Mouse (Mus musculus) naive thymus-derived CD4-positive, alpha-beta T cell, adult 2 months (primary cell): ENCODE data around the gene Fstl5.

Source experiments
- DNase-seq: peaks from one replicate; pipeline ENCODE4 v3.0.0-alpha.2; 2011; ENCODE audit warnings: low read depth

Fstl5 gene

DNA sequence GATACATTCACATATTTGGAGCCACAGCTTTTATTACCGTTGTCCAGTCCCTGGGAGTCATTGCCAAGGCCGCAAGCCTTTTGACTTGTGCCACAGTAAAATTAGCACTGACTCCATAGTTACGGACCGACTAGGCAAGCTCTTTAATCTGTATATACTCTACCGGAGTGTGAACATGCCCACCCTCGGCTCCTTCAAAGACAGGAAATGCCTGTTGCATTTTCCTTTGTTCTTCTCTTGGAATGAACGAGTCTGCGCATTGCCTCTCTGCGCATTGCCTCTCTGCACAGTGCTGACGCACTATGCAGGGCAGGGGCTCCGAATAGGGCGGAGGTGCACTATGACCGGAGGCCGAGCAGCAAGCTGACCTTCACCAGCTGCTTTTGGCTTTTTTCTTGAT is 434.7 kb downstream of the Fstl5 start:
- DNase-seq, result no peak

DNA sequence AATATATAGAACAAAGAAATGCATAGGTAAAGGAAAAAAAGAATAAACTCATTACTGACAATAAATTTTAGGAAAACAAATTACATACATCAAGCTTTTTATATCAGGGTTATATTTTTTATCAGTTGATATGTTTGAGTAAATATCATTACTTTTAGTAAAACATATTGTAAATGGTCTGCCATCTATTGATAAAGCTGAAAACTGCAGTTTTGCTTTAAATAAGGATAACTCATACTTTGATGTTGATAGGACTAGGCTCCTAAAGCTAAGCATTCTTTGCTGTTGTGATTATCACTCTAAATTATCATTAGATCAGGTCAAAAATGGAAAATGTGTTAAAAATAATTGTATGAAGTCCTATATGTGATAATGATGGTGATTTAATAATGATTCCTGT is 493.3 kb downstream of the Fstl5 start:
- DNase-seq, result no peak

DNA sequence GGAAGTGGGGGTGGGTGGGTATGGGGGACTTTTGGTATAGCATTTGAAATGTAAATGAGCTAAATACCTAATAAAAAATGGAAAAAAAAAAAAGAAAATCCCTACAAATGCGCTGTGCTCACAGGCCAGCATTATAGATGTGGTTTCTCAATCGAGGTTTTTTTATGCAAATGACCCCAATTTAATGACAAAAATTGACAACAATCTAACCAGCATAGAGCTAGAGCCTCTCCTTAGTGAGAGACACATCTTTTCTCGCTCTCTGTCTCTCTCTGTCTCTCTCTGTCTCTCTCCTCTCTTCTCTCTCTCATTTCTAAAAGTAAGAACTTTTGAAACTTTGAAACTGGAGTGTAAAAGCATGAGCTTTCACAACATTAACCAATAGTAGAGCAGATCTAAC is 498.4 kb downstream of the Fstl5 start:
- no peak for DNase-seq

DNA sequence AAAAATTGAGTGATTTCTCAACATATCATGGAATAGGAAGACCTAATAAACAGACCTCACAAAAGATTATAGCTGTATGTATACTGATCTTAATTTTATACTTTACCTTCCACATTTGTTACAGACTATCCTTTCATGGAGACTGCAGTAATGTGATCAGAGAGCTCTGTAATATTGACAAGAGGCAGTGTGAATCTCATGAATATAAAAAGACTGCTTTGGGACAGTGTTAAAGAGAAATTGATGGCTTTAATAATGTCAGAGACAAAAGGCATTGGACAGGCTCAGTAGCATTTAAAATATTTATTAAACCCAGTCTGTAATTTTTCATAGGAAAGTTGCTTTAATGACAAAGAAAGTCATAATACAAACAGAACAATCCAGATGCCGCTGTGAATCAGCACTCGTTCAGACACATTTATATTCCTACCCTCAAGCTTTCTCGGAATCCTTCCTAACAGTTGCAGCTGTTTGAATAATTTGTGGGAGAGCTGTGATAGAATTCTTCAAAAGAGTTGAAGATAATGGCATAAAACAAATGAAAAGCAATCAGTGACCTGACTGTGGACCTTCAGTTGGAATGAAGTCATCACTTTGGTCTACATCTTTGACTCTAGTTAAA is 499.0 kb downstream of the Fstl5 start:
- no peak for DNase-seq

DNA sequence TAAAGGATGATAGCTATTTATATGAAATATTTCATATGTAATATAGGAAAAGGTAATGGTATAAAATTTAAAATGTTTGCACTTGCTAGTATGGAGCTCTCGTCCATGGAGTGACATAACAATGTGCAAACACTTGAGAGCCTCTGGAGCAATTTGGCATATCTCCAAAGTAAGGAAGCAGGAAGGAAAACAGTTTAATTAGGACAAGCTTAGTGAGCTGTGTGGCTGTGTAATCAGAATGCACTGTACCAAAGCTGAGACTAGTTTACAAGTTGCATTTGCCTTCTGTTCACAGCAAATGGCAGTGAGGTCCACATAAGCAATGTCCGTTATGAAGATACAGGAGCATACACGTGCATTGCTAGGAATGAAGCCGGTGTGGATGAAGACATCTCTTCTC is 519.1 kb downstream of the Fstl5 start:
- no peak for DNase-seq

DNA sequence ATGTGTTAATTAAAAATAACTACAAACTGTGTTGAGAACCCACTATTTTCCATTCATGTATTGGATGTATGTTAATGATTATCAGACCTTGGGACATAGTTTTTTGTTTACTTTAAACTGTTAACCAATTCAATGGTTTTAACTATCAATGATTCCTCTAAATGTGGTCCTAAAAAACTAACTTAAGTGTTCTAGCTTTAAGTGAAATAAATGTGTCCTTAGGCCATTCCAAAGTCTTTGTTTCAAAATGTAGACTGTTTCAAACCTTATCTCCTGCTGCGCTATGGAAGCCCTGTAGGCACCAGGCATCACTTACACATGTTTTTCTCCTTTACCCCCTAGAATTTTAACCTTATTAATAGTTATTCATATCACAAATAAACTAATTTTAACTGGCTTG is 546.0 kb downstream of the Fstl5 start:
- no peak for DNase-seq

DNA sequence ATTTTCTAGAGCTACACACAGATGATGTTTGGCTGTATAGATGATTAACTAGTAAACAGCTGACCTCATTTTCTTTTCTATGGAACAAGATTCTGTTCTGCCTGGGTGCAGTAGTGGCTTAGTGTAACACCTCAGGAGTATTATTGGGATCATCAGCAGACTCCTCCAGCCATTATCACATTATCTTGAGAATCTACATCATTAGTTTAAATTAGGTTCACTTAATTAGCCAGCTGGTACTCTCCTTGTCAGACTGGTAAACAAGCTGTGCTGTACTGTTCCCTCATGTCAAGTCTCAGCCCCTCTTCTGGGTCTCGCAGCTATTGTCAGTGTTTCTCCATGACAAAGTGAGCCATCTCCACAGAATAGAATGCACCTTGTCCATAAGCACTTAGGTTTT is 580.2 kb downstream of the Fstl5 start:
- DNase-seq, result no peak

DNA sequence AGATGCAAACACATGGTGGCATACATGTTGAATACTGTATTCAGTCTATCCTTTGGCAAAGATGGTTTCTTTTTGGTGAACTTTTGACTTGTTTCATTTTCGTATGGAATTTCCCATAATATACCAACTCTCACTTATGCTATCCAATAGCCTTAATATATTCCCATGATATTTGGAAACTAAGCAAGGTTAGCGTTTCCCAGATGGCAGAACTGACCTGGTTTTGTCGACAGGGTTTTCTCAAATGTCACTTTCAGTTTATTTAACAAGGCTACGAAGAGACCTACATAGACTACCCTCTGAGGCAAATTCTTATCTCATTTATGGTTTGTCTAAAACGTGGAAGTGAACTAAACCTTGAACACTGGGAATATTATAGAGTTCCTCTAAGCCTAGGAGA is 596.8 kb downstream of the Fstl5 start:
- DNase-seq, result no peak

DNA sequence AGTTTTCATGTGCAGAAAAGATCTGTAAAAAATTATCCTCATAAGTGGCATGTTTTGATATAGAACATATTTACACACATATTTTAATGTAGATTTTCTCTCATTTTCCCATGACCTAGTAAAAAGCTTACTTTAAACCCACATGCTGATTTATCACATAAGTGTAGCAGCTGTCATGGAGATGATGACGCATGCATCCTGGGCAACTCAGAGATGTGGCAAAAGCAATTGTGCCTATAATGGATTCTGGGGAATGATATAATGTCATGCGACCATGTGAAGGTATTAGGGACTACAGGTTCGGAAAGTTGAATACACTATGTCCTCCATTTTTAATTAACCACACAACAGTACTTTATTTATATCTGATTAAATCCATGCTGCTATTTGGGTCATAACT is 601.9 kb downstream of the Fstl5 start:
- DNase-seq, result no peak

DNA sequence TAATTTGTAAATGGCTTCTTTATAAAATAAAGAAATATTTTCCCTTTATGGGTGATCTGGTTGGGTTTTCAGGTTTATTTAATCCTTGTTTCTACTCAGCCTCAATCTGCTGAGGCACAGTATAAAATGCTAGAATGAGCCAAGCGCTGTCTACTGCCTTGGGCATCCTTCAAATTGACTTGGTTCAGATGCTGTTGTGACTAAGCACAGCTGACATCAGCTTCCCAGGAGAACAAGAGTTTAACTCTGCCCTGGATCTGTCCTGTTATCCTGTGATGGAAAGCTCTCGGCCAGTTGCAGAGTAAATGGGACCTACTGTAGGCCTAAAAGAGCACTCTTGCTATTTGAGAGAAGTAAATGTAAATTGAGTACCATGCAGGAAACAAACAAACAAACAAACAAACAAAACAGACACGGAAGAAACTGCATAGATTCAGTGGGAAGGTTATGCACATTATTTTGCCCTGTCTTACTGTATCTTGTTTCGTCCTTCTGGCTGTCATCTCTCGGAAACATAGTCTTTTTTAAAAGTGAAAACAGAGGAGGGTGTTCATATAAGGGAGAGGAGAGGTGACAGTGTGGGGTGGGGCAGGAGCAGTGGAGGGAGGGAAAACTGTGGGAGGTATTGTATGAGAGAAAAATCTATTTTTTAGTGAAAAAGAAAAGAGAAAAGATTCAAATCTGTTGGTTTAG is 605.9 kb downstream of the Fstl5 start:
- no peak for DNase-seq

DNA sequence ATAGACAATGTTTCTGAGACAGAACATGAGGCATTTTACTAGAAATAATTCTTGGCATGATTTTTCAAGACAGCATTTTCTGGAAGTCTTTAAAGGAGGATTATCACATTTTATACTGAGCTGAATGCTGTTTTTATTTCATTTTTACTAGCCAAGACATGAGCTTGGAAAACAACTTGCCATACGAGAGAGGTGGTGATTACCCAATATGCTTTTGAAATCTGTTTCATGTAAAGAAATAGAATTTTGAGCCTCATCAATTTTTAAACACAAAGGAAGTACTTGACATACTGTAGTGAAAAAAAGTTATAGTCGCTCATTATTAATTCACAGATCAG is 606.4 kb downstream of the Fstl5 start:
- DNase-seq, result no peak

DNA sequence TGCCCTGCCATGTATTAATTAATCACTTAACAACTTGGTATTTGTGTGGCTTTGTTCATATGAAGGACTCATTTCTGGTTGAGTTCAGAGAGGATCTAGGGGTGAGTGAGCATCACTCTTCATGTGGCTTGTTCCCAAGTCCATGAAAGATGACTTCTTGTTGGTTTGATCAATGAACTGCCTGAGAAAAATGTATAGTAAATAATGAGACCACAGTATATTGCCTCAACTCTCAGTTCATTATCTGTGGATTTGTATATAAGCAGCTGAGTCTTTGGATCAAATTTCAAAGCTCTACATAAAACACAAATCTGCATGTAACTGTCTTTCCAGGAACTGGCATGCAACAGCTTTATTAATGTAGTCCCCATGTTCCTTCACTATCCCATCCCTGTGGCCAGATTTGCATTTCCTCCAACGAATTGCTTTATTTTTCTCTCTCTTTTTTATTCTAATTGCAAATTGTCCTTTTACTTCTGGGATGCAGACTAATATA is 623.1 kb downstream of the Fstl5 start:
- DNase-seq, result no peak

DNA sequence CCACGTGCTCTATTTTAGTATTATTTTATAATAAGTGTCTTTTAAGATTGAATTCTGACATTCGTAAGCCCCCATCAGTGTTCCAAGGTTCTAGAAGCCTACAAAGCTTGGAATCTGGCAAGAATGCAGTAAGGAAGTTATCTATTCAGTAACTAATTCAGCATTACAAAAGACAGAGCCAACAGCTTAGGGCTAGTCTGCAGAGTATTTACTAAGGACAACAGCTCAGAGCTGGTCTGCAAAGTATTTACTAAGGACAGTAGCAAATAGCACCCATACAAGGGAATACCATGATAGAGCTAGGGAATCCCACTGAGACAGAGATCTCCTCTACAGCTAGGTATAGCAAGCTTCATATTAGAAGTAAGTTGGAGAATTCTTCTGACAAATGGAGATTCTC is 665.2 kb downstream of the Fstl5 start:
- DNase-seq, result no peak
